Mouse (Mus musculus) adrenal gland, postnatal 0 days (tissue): ENCODE results near the gene Eln. TPM values are rescaled to one million over a fixed set of nuclear protein-coding genes. Genes with fewer than 3 reads are reported as not detected.

Experiments
- polyA plus RNA-seq: library from polyadenylated mRNA; unstranded; fragments of >200 nt; fragmentation: Nextera tagmentation; extraction: Ambion mirVana; gene quantifications from 2 replicates; pipeline ENCODE4 v1.2.1, GENCODE M21; 2015

Gene Eln
- 128 and 135 TPM in 2 replicates for polyA plus RNA-seq

GRCm38 (mm10) chr5:134746890-134747511 is at the start of gene Eln:
Eln (minus strand) TSS chr5:134747323.

DNA sequence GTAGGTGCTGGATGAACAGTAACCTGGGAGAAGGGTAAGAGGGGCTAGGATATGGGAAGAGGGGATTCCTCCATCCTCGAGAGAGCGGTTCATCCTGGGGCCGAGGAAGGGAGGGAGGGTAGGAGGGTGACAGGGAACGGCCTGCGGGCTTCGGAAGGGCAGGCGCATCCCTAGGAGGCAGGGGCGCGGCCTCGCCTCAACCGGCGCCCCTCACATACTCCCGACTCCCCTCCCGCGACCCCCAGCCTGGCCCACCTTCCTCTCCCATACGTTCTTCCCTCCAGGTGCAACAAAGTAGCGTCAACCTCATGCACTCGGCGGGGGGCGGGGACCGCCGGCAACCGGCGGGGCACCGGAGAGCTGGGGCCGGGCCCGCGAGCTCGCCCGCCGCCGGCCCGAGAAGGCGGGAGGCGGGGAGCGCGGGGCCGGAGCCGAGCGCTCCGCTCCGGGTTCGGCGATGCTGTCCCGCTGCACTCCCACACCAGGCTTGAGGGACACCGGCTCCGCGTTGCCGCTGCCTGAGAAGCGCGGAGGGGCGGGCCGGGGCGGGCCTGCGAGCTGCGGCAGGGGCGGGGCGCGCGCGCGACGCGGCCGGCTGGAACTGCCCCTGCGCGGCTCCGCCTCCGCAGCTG is 58.9 kb downstream of the Eln start, which contains the start of gene Limk1:
Gene Limk1 (minus strand): TSS at position 513 of the 632 bp plus-strand sequence.

Other genes with a start within 250 kb of the Eln start
- 1.8 and 3.1 TPM in 2 replicates for gene Clip2, start 194.9 kb downstream of the Eln start, polyA plus RNA-seq
- gene Syna, start 187.2 kb downstream of the Eln start, polyA plus RNA-seq = 0.07 TPM in 1 of 2 replicates, not detected in the other
- gene Rfc2, start 166.0 kb downstream of the Eln start, polyA plus RNA-seq = 109 and 135 TPM in 2 replicates
- gene Lat2, start 132.3 kb downstream of the Eln start, polyA plus RNA-seq = 2.7 and 2.8 TPM in 2 replicates
- gene Eif4h, start 107.8 kb downstream of the Eln start, polyA plus RNA-seq = 204 and 239 TPM in 2 replicates
- gene Limk1, start 58.7 kb downstream of the Eln start, polyA plus RNA-seq = 7.6 and 7.9 TPM in 2 replicates
- not detected in 2 replicates for gene Tmem270, start 159.4 kb upstream of the Eln start, polyA plus RNA-seq
- 5.6 and 17.2 TPM in 2 replicates for gene Cldn13, start 168.2 kb upstream of the Eln start, polyA plus RNA-seq
- 25.2 and 47.8 TPM in 2 replicates for gene Mettl27, start 185.0 kb upstream of the Eln start, polyA plus RNA-seq
- gene Cldn4, start 199.6 kb upstream of the Eln start, polyA plus RNA-seq = 0.74 and 1.8 TPM in 2 replicates
- gene Cldn3, start 238.9 kb upstream of the Eln start, polyA plus RNA-seq = 9.2 and 9.9 TPM in 2 replicates